Mouse (Mus musculus) liver, embryonic 14 days (tissue): ENCODE data around the gene Gm8300. TPM values are rescaled to one million over a fixed set of nuclear protein-coding genes. Genes with fewer than 3 reads are reported as not detected.

ENCODE experiments used
- polyA plus RNA-seq: library from polyadenylated mRNA; depleted of rRNA; stranded (reverse); fragments of >200 nt; gene quantifications from 2 replicates; pipeline ENCODE4 v1.2.3, GENCODE M21; 2012; rRNA removed

Gene Gm8300
- not detected in 2 replicates for polyA plus RNA-seq

DNA sequence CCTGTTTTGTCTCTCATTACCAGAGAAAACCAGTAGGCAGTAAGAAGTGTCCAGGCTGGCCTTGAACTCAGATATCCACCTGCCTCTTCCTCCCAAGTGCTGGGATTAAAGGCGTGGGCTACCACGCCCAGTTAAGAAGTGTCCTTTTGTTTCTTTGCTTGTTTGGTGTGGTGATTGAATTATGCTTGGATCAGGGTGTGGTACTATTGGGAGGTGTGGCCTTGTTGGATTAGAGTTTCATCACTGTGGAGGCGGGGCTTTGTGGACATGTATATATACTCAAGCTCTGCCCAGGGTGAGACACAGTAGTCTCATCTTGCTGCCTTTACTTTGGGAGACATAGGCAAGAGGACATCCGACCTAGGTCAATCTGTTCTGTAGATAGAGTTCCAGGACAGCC, at the start of gene Gm8300:
Gene Gm8300, plus strand, starts transcription at position 301 of the 400 bp plus-strand sequence.

DNA sequence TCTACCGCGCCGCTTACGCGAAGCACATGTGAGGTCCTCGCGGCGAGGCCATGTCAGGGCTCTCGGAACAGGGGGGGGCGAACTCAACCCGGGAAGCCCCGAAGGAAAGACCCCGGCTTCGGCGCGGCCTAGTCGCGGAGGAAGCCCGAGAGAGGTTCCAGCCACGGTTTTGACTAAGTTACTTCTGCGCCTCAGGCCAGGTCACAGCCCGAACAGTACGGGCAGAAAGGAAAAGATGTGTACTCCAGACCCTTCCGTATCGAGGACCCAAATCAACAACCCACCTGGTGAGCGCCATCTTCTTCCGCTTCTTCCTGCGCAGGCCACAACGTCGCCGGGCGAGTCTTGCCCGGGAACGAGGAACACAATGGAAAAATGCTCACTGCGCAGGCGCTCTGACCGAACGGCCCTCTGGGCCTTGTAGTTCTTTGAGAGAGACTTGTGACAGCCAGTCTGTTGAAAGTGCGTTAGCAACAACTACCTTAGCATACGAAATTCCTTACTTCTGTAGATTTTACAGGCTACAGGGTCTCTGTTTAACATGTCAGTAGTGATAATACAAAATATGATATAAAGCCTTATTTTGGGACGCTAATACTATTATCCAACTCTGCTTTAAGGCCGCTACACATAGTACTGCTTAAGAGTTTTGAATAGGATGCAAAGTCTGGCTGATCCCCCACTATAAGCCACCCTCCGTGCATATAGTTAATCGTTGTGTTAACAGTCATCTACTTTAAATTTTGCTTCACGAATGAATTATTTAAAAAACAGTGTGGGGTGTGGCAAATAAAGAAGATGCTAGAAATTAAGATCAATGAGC, 41.9 kb upstream of the Gm8300 start, which contains the start of gene Snw1:
Gene Snw1, minus strand, starts transcription at position 311 of the 823 bp plus-strand sequence.

DNA sequence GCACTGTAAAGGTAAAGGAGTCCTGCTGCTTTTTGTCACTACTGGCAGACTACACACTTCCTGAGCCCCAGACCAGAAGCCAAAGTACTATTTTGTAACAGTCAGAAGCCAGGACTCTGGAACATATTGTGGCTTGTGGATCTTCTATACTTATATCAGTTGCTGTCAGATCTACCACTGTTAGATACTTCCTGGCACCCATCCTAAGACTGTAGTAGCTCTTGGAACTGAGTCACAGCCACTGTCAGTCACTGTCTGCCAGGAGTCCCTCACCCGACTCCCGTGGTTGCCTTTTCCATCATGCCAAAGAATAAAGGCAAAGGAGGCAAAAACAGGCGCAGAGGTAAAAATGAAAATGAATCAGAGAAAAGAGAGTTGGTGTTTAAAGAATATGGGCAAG, 19.7 kb upstream of the Gm8300 start, which contains the start of gene Gm5788:
Gene Gm5788, plus strand, starts transcription at position 301 of the 400 bp plus-strand sequence.

Other genes starting within 250 kb of the Gm8300 start
- gene Vipas39, start 248.1 kb upstream of the Gm8300 start, polyA plus RNA-seq, result 7.2 and 7.7 TPM in 2 replicates
- gene Ahsa1, start 247.8 kb upstream of the Gm8300 start, polyA plus RNA-seq, result 125 and 137 TPM in 2 replicates
- gene Ism2, start 214.6 kb upstream of the Gm8300 start, polyA plus RNA-seq, result 0.13 and 0.14 TPM in 2 replicates
- gene Sptlc2, start 126.0 kb upstream of the Gm8300 start, polyA plus RNA-seq, result 7.8 and 9.3 TPM in 2 replicates
- gene Slirp, start 70.4 kb upstream of the Gm8300 start, polyA plus RNA-seq, result 41.5 and 42.0 TPM in 2 replicates
- gene Alkbh1, start 70.3 kb upstream of the Gm8300 start, polyA plus RNA-seq, result 17.0 and 17.1 TPM in 2 replicates
- 22.6 and 23.0 TPM in 2 replicates for gene Snw1, start 42.0 kb upstream of the Gm8300 start, polyA plus RNA-seq
- gene Gm5788, start 19.6 kb upstream of the Gm8300 start, polyA plus RNA-seq, result not detected in 2 replicates
- gene Oog1, start 88.4 kb downstream of the Gm8300 start, polyA plus RNA-seq, result not detected in 2 replicates
- not detected in 2 replicates for gene Gm4027, start 104.6 kb downstream of the Gm8300 start, polyA plus RNA-seq
- gene Gm16381, start 130.3 kb downstream of the Gm8300 start, polyA plus RNA-seq, result not detected in 2 replicates